Mouse (Mus musculus) G1E (cell line): ENCODE data around the gene Asb15. TPM values are rescaled to one million over a fixed set of nuclear protein-coding genes. Genes with fewer than 3 reads are reported as not detected.
A peak's percentile ranks its signal among the peaks of the same experiment; 100 is the strongest.

ENCODE experiments used
- ATAC-seq: 2 replicates; pipeline ENCODE4 v1.8.0; 2016; ENCODE audit warnings: mild to moderate bottlenecking; ENCODE audit not compliant: insufficient number of reproducible peaks, poor library complexity, low FRiP score, severe bottlenecking; ENCODE audit errors: extremely low read depth
- DNase-seq: peaks from one replicate; pipeline ENCODE4 v3.0.0; 2012; ENCODE audit warnings: low spot score
- H3K27me3 ChIP-seq: 2 replicates; pipeline ENCODE4 v1.6.1; 2012; ENCODE audit warnings: mild to moderate bottlenecking, low read length, inconsistent platforms; ENCODE audit not compliant: insufficient read depth
- H3K36me3 ChIP-seq: replicated peaks from 2 replicates; pipeline ENCODE3; 2012; ENCODE audit warnings: mild to moderate bottlenecking, inconsistent platforms
- H3K4me1 ChIP-seq: 2 replicates; pipeline ENCODE4 v1.6.1; 2012; ENCODE audit warnings: low read depth, low read length, inconsistent platforms, mixed read lengths; ENCODE audit not compliant: insufficient read depth
- H3K4me3 ChIP-seq: 2 replicates; pipeline ENCODE4 v1.5.1; 2012; ENCODE audit warnings: low read depth, mild to moderate bottlenecking, inconsistent platforms, low read length, moderate library complexity, mixed read lengths
- H3K9me3 ChIP-seq: replicated peaks from 2 replicates; pipeline ENCODE4 v1.6.1; 2012; ENCODE audit warnings: inconsistent platforms
- CTCF ChIP-seq: IDR thresholded peaks from 2 replicates; pipeline ENCODE4 v1.5.1; 2012; ENCODE audit warnings: low read depth, low read length, inconsistent platforms, mixed read lengths
- GATA1 ChIP-seq: IDR thresholded peaks from 2 replicates; pipeline ENCODE4 v1.6.1; 2012; ENCODE audit warnings: borderline replicate concordance, low read length, inconsistent platforms, mixed read lengths
- GATA2 ChIP-seq: IDR thresholded peaks from 2 replicates; pipeline ENCODE4 v1.6.1; 2012; ENCODE audit warnings: low read depth, low read length, inconsistent platforms, borderline replicate concordance
- POLR2AphosphoS5 ChIP-seq: IDR thresholded peaks from 2 replicates; pipeline ENCODE4 v1.6.1; 2012; ENCODE audit warnings: low read depth, low read length, inconsistent platforms; ENCODE audit not compliant: insufficient replicate concordance
- TAL1 ChIP-seq: conservative IDR thresholded peaks from 2 replicates; pipeline ENCODE4 v1.6.1; 2012; ENCODE audit warnings: low read depth, low read length, inconsistent platforms, mixed read lengths
- polyA plus RNA-seq: library from polyadenylated mRNA; stranded (reverse); fragments of >175 nt; gene quantifications from 2 replicates; pipeline ENCODE4 v1.2.3, GENCODE M21; 2012
- total RNA-seq, 2 experiments: library from RNA; stranded (forward) in 1 of 2; stranded (reverse) in 1 of 2; fragments of 200-1000 nt in 1 of 2; fragments of >200 nt in 1 of 2; fragmentation: Nextera tagmentation in 1 of 2; gene quantifications; 2 replicates each; pipeline ENCODE4 v1.2.3; 2014 to 2017

Asb15 gene
- total and polyA plus RNA-seq, 3 experiments = 0.05 TPM; not detected in 2

- no peaks in the 10 kb centered on the region for H3K9me3 ChIP-seq
- peak; percentile 95 for ATAC-seq
- H3K36me3 ChIP-seq = peaks cover 31% of the 10 kb centered on the region
- peak within 1 kb of the TSS; percentile 98 for H3K4me3 ChIP-seq
- no peaks in the 10 kb centered on the region for H3K27me3 ChIP-seq
- peak; percentile 78 for DNase-seq
- peaks cover 41% of the 10 kb centered on the region for H3K4me1 ChIP-seq
- no peak for TF ChIP-seq GATA2
- no peak for TF ChIP-seq TAL1
- no peak for TF ChIP-seq POLR2AphosphoS5
- no peak for TF ChIP-seq CTCF
- TF ChIP-seq GATA1 = no peak
Observed at GRCm38 (mm10) chr6:24527155-24528063, 535 bp upstream of the Asb15 start, which contains the start of gene Ndufa5. Gene Ndufa5, minus strand, starts transcription at chr6:24528013.

GRCm38 (mm10) chr6:24530166-24530565 lies 2.2 kb downstream of the Asb15 start:
- peak; percentile 16 for DNase-seq
- TF ChIP-seq POLR2AphosphoS5 (no peak), CTCF (0 out of 2 replicates have a peak, but pooled peaks have one; percentile 15), GATA1 (no peak)
- peak; percentile 31; the same call in 1 of the 2 replicates for ATAC-seq
- Histone ChIP-seq H3K4me1 (peaks cover 31% of the 10 kb centered on the region), H3K27me3 (peaks cover 8% of the 10 kb centered on the region; the same call in 1 of the 2 replicates), H3K4me3 (no peak overlapping the region), H3K36me3 (peaks cover 8% of the 10 kb centered on the region), H3K9me3 (no peaks in the 10 kb centered on the region)

GRCm38 (mm10) chr6:24530711-24531420 lies 2.9 kb downstream of the Asb15 start:
- no peak for TF ChIP-seq CTCF
- no peak for TF ChIP-seq GATA2
- TF ChIP-seq TAL1 = no peak
- no peak for TF ChIP-seq GATA1
- no peak for TF ChIP-seq POLR2AphosphoS5
- no peak for DNase-seq

GRCm38 (mm10) chr6:24532804-24533203 lies 4.9 kb downstream of the Asb15 start:
- Histone ChIP-seq H3K27me3 (peaks cover 8% of the 10 kb centered on the region; the same call in 1 of the 2 replicates), H3K4me3 (no peak overlapping the region), H3K36me3 (no peaks in the 10 kb centered on the region), H3K9me3 (no peaks in the 10 kb centered on the region), H3K4me1 (peaks cover 16% of the 10 kb centered on the region)
- DNase-seq = no peak
- no peak for ATAC-seq
- TF ChIP-seq GATA1 (no peak), GATA2 (no peak), TAL1 (no peak), CTCF (no peak), POLR2AphosphoS5 (no peak)

More at GRCm38 (mm10) chr6:24530711-24531420, 2.9 kb downstream of the Asb15 start:
- Histone ChIP-seq H3K9me3 (no peaks in the 10 kb centered on the region), H3K4me3 (no peak overlapping the region), H3K4me1 (peaks cover 24% of the 10 kb centered on the region), H3K27me3 (peaks cover 8% of the 10 kb centered on the region; the same call in 1 of the 2 replicates), H3K36me3 (peaks cover 2% of the 10 kb centered on the region)
- no peak for ATAC-seq

- Histone ChIP-seq H3K4me3 (no peak overlapping the region), H3K9me3 (no peaks in the 10 kb centered on the region), H3K4me1 (peaks cover 2% of the 10 kb centered on the region; the same call in 1 of the 2 replicates), H3K36me3 (no peaks in the 10 kb centered on the region), H3K27me3 (peaks cover 8% of the 10 kb centered on the region; the same call in 1 of the 2 replicates)
- DNase-seq (no peak), ATAC-seq (no peak)
- no peak for TF ChIP-seq GATA1
- TF ChIP-seq CTCF = no peak
- no peak for TF ChIP-seq POLR2AphosphoS5
- TF ChIP-seq TAL1 = no peak
- TF ChIP-seq GATA2 = no peak
Observed at GRCm38 (mm10) chr6:24538435-24538834, 10.5 kb downstream of the Asb15 start.

GRCm38 (mm10) chr6:24540106-24540505 lies 12.2 kb downstream of the Asb15 start:
- H3K9me3 ChIP-seq = no peaks in the 10 kb centered on the region
- no peak overlapping the region for H3K4me3 ChIP-seq
- H3K27me3 ChIP-seq = peaks cover under 1% of the 10 kb centered on the region; the same call in 1 of the 2 replicates
- peaks cover 2% of the 10 kb centered on the region; the same call in 1 of the 2 replicates for H3K4me1 ChIP-seq
- TF ChIP-seq GATA1 (no peak), GATA2 (no peak), POLR2AphosphoS5 (no peak), TAL1 (no peak), CTCF (no peak)
- DNase-seq (no peak), ATAC-seq (no peak)
- no peaks in the 10 kb centered on the region for H3K36me3 ChIP-seq
